Mouse (Mus musculus) hindbrain, embryonic 11.5 days (tissue): ENCODE results near the gene Slc5a4a. TPM values are rescaled to one million over a fixed set of nuclear protein-coding genes. Genes with fewer than 3 reads are reported as not detected.

Experiments used
- ATAC-seq: fragments of 200-750 bp; cut with Nextera tagmentation; 2 replicates; pipeline ENCODE4 v1.8.0; 2017; ENCODE audit warnings: mild to moderate bottlenecking, moderate TSS enrichment, moderate library complexity; ENCODE audit not compliant: low FRiP score
- DNase-seq: peaks from one replicate; pipeline ENCODE4 v3.0.0-alpha.2; 2015; ENCODE audit warnings: low spot score
- H3K27ac ChIP-seq: fragments of 300-500 bp; sonication (generic); 2 replicates; pipeline ENCODE4 v1.5.1; 2014; ENCODE audit warnings: mild to moderate bottlenecking, low read depth, low read length
- H3K27me3 ChIP-seq: fragments of 300-500 bp; sonication (generic); 2 replicates; pipeline ENCODE4 v1.6.1; 2014; ENCODE audit warnings: mild to moderate bottlenecking, low read length, moderate library complexity, mixed read lengths; ENCODE audit not compliant: control insufficient read depth, insufficient read depth
- H3K36me3 ChIP-seq: fragments of 300-500 bp; sonication (generic); 2 replicates; pipeline ENCODE4 v1.6.1; 2014; ENCODE audit warnings: mild to moderate bottlenecking, low read length, moderate library complexity, mixed read lengths; ENCODE audit not compliant: control insufficient read depth, insufficient read depth
- H3K4me1 ChIP-seq: fragments of 300-500 bp; sonication (generic); replicated peaks from 2 replicates; pipeline ENCODE4 v1.6.1; 2014; ENCODE audit warnings: low read length, mixed read lengths; ENCODE audit not compliant: control insufficient read depth, insufficient read depth
- H3K4me2 ChIP-seq: fragments of 300-500 bp; sonication (generic); replicated peaks from 2 replicates; pipeline ENCODE4 v1.6.1; 2014; ENCODE audit warnings: mild to moderate bottlenecking, low read depth, low read length
- H3K4me3 ChIP-seq: fragments of 300-500 bp; sonication (generic); 2 replicates; pipeline ENCODE4 v1.5.1; 2014; ENCODE audit warnings: low read depth, low read length
- H3K9ac ChIP-seq: fragments of 300-500 bp; sonication (generic); 2 replicates; pipeline ENCODE4 v1.6.1; 2014; ENCODE audit warnings: low read depth, low read length
- H3K9me3 ChIP-seq: fragments of 300-500 bp; sonication (generic); 2 replicates; pipeline ENCODE4 v1.6.1; 2016; ENCODE audit warnings: low read length; ENCODE audit not compliant: control insufficient read depth
- WGBS: fragments of 180-500 bp; shearing (Covaris S2); extraction: QIAGEN DNeasy Blood & Tissue Kit; methylation state at CpG from one replicate; pipeline ENCODE4 v1.1.7; 2014; 5-methylcytosine and 5-hydroxymethylcytosine counted together
- polyA plus RNA-seq: library from polyadenylated mRNA; unstranded; fragments of >200 nt; fragmentation: Nextera tagmentation; extraction: Ambion mirVana; gene quantifications from 2 replicates; pipeline ENCODE4 v1.2.1, GENCODE M21; 2014

Gene Slc5a4a
- polyA plus RNA-seq, 1 experiment from 2014 or later, result not detected

DNA sequence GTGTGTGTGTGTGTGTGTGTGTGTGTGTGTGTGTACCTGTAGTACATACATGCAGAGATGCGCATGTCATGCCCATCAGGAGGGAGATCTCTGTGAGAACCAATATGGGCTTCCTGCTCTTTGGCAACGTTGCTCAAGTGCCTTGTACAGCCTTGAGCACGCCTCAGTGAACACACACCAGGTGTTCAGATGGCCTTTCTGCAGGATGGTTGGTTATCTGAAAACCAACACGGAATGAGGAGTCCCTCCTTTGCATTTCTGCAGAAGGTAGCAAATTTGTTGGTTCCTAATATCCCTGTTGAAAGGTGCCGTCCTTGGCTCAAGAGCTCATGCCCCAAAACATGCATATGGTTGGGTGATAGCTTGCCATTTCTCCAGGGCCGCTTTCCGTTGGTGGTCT lies 8.7 kb downstream of the Slc5a4a start:
- DNase-seq (no peak), ATAC-seq (no peak)
- no peaks in the 10 kb centered on the region for H3K9me3 ChIP-seq
- H3K36me3 ChIP-seq, result no peaks in the 10 kb centered on the region
- WGBS, result 85% methylated on average over 7 of the region's 7 CpGs
- no peak overlapping the region for H3K9ac ChIP-seq
- no peak overlapping the region for H3K4me3 ChIP-seq
- no peaks in the 10 kb centered on the region for H3K4me1 ChIP-seq
- H3K27me3 ChIP-seq, result no peaks in the 10 kb centered on the region
- H3K4me2 ChIP-seq, result no peak overlapping the region
- no peak overlapping the region for H3K27ac ChIP-seq

DNA sequence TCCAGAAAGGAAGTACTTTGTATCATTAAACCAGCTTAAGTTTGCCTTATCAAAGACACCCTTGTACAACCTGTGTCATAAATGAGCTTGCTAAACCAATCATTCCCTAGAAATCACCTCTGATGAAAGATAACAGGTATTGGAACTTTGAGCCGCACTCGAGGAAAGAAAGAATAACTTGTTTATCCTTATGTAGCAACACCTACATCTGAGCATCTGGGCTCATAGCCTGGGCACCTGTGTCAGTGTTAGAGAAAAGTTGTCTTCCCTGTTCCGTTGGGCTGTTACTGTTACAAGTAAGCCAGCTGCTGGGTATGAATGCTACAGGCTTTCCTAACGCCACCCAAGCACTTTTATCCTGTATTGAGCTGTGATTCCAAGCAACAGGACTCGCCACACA lies 10.3 kb downstream of the Slc5a4a start:
- Histone ChIP-seq H3K27ac (no peak overlapping the region), H3K4me2 (no peak overlapping the region), H3K27me3 (no peaks in the 10 kb centered on the region), H3K9me3 (no peaks in the 10 kb centered on the region), H3K9ac (no peak overlapping the region), H3K36me3 (no peaks in the 10 kb centered on the region), H3K4me1 (no peaks in the 10 kb centered on the region), H3K4me3 (no peak overlapping the region)
- ATAC-seq (no peak), DNase-seq (no peak)
- WGBS, result 76% methylated on average over 5 of the region's 5 CpGs

DNA sequence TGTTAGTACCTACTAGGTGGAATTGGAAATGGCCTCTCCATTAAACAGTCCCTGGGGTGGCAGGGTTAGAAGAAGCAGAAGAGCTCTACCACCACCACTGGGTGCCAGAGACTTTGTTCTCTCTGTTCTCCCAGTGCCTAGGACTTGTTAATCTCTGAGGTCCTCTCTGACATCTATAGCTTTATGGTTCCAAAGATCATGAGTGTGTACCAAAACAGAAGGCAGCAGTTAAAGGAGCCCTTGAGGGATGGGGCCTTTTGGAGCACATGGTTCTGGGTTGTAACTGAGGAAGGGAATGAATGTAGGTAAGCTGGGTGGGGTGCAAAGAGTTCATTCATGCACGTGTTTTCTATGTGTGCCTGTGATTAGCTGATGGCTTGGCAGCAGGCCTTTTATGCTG lies 10.8 kb downstream of the Slc5a4a start:
- no peak overlapping the region for H3K4me3 ChIP-seq
- WGBS, result 62% methylated on average over 1 of the region's 1 CpGs
- H3K9me3 ChIP-seq, result no peaks in the 10 kb centered on the region
- ATAC-seq (no peak), DNase-seq (no peak)
- H3K4me2 ChIP-seq, result no peak overlapping the region
- H3K27me3 ChIP-seq, result no peaks in the 10 kb centered on the region
- no peaks in the 10 kb centered on the region for H3K36me3 ChIP-seq
- no peaks in the 10 kb centered on the region for H3K4me1 ChIP-seq
- H3K9ac ChIP-seq, result no peak overlapping the region
- H3K27ac ChIP-seq, result no peak overlapping the region

- Histone ChIP-seq H3K9me3 (no peaks in the 10 kb centered on the region), H3K27ac (no peak overlapping the region), H3K4me1 (no peaks in the 10 kb centered on the region), H3K36me3 (no peaks in the 10 kb centered on the region), H3K9ac (no peak overlapping the region), H3K4me2 (no peak overlapping the region), H3K27me3 (no peaks in the 10 kb centered on the region), H3K4me3 (no peak overlapping the region)
- ATAC-seq (no peak), DNase-seq (no peak)
- 69% methylated on average over 2 of the region's 2 CpGs for WGBS
These were observed 27.6 kb downstream of the Slc5a4a start for GRCm38 (mm10) chr10:76174899-76175298.

DNA sequence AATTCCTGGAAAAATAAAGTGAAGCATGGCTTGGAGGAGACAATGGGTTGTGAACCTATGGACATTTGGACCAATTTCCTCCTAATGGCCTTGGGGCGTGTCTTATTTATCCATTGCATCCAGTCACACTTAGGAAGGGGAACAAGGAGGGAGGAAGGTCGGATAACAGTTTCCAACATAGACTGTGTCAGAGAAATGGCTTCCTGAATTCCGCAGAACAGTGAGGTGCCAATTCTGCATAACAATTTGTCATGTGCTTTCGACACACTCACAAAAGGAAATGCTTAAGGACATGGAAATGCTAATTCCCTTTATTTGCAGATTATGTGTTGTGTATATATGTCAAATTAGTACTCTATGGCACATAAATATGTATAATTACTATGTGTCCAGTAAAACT lies 38.0 kb downstream of the Slc5a4a start:
- no peaks in the 10 kb centered on the region for H3K4me1 ChIP-seq
- H3K36me3 ChIP-seq, result no peaks in the 10 kb centered on the region
- no peak overlapping the region for H3K27ac ChIP-seq
- 75% methylated on average over 4 of the region's 4 CpGs for whole genome bisulfite sequencing
- ATAC-seq (no peak), DNase-seq (no peak)
- no peak overlapping the region for H3K9ac ChIP-seq
- no peak overlapping the region for H3K4me3 ChIP-seq
- no peaks in the 10 kb centered on the region for H3K27me3 ChIP-seq
- no peak overlapping the region for H3K4me2 ChIP-seq
- H3K9me3 ChIP-seq, result no peaks in the 10 kb centered on the region

DNA sequence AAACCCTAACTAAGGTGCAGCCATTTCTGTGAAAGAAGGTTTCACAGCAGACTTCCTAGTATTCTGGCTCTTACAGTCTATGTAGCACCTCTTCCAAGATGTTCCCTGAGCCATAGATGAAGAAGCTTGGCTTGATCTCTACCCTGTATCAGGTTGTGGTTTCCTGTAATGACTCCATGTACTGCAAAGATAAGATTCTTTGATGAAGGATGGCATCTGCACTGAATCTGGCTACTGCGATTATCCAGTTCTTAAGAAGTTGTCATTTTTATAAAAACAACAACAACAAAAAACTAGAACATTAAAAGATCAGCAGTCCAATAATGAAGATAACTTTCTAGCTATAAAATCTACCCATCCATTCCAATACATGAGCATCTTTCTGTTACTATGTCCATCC lies 40.8 kb downstream of the Slc5a4a start:
- Histone ChIP-seq H3K4me2 (no peak overlapping the region), H3K9me3 (no peaks in the 10 kb centered on the region), H3K27ac (no peak overlapping the region), H3K27me3 (no peaks in the 10 kb centered on the region), H3K9ac (no peak overlapping the region), H3K4me3 (no peak overlapping the region), H3K36me3 (no peaks in the 10 kb centered on the region), H3K4me1 (no peaks in the 10 kb centered on the region)
- WGBS, result 97% methylated on average over 1 of the region's 1 CpGs
- DNase-seq (no peak), ATAC-seq (no peak)

DNA sequence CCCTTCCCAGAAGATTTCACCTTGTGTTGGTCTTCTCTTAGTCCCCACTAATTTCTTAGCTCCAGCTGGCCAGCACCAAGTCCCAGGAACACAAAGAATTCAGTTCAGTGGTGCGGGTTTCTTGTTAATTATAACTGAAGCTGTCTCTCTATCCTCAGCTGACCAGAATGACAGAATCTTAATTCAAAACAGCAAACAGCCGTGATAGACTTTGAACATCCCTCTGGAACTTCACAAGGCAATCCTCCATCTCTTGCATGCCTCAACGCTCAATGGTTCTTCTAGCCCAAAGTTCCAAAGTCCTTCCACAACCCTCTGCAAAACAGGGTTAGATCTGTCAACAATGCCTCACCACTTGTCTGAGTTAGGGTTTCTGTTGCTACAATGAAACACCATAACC lies 54.2 kb downstream of the Slc5a4a start:
- DNase-seq (no peak), ATAC-seq (no peak)
- no peaks in the 10 kb centered on the region for H3K9me3 ChIP-seq
- H3K27me3 ChIP-seq, result no peaks in the 10 kb centered on the region
- no peaks in the 10 kb centered on the region for H3K36me3 ChIP-seq
- H3K4me1 ChIP-seq, result no peaks in the 10 kb centered on the region
- WGBS, result 89% methylated on average over 3 of the region's 3 CpGs
- H3K27ac ChIP-seq, result no peak overlapping the region
- H3K4me3 ChIP-seq, result no peak overlapping the region
- H3K9ac ChIP-seq, result no peak overlapping the region
- no peak overlapping the region for H3K4me2 ChIP-seq

GRCm38 (mm10) chr10:76201978-76202377 lies 54.7 kb downstream of the Slc5a4a start:
- Histone ChIP-seq H3K9ac (no peak overlapping the region), H3K4me1 (no peaks in the 10 kb centered on the region), H3K36me3 (no peaks in the 10 kb centered on the region), H3K9me3 (no peaks in the 10 kb centered on the region), H3K27me3 (no peaks in the 10 kb centered on the region), H3K27ac (no peak overlapping the region), H3K4me3 (no peak overlapping the region), H3K4me2 (no peak overlapping the region)
- WGBS, result 19% methylated on average over 7 of the region's 7 CpGs
- ATAC-seq, result no peak
- peak; percentile 86 for DNase-seq

DNA sequence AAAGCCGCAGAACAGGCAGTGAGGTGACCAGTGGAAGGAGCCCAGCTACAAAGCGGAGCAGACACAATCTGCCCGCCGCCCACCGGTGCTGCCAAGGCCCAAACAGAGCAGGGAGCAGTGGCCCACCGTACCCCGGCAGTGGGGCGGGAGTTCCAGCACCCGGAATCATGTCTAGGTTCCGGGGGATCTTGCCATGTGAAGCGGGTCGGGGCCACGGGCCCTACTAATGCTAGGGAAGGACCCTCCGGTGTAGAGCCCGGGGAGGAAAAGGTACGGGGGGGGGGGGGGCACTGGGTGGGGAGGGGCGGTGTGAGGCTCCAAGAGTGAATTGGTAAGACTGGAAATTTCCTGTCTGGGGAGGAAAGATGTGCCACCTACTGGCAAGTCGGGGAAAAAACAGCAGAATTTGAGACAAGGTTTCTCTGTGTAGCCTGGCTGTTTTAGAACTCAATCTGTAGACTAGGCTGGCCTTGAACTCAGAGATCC lies 56.6 kb downstream of the Slc5a4a start:
- DNase-seq (peak; percentile 43), ATAC-seq (no peak)
- no peaks in the 10 kb centered on the region for H3K27me3 ChIP-seq
- no peak overlapping the region for H3K27ac ChIP-seq
- H3K36me3 ChIP-seq, result peaks cover 4% of the 10 kb centered on the region; the same call in 1 of the 2 replicates
- WGBS, result 16% methylated on average over 16 of the region's 18 CpGs
- H3K9ac ChIP-seq, result 0 out of 2 replicates have a peak overlapping the region, but pooled peaks have one; percentile 16
- H3K9me3 ChIP-seq, result no peaks in the 10 kb centered on the region
- H3K4me3 ChIP-seq, result peak overlapping the region; percentile 25
- no peaks in the 10 kb centered on the region for H3K4me1 ChIP-seq
- H3K4me2 ChIP-seq, result peak overlapping the region; percentile 40
